Mouse (Mus musculus): ENCODE results near the gene Cd164l2. TPM values are rescaled to one million over a fixed set of nuclear protein-coding genes. Genes with fewer than 3 reads are reported as not detected.

Cd164l2 gene
- polyA plus RNA-seq, 1 experiment, result 21.6 TPM

GRCm38 (mm10) chr4:133195014-133195413, 16.9 kb upstream of the Cd164l2 start:
- no peak for DNase-seq (ENCODE audit: low read depth)

- no peak for DNase-seq (ENCODE audit: low read depth)
Measured at GRCm38 (mm10) chr4:133196136-133196535, 15.8 kb upstream of the Cd164l2 start.

- no peak for DNase-seq (ENCODE audit: low read depth)
Measured at GRCm38 (mm10) chr4:133196852-133197251, 15.1 kb upstream of the Cd164l2 start.

- no peak for DNase-seq (ENCODE audit: low read depth)
Measured at GRCm38 (mm10) chr4:133197355-133197754, 14.6 kb upstream of the Cd164l2 start.

GRCm38 (mm10) chr4:133197801-133198286, 14.1 kb upstream of the Cd164l2 start:
- DNase-seq (ENCODE audit: low read depth), result no peak

DNA sequence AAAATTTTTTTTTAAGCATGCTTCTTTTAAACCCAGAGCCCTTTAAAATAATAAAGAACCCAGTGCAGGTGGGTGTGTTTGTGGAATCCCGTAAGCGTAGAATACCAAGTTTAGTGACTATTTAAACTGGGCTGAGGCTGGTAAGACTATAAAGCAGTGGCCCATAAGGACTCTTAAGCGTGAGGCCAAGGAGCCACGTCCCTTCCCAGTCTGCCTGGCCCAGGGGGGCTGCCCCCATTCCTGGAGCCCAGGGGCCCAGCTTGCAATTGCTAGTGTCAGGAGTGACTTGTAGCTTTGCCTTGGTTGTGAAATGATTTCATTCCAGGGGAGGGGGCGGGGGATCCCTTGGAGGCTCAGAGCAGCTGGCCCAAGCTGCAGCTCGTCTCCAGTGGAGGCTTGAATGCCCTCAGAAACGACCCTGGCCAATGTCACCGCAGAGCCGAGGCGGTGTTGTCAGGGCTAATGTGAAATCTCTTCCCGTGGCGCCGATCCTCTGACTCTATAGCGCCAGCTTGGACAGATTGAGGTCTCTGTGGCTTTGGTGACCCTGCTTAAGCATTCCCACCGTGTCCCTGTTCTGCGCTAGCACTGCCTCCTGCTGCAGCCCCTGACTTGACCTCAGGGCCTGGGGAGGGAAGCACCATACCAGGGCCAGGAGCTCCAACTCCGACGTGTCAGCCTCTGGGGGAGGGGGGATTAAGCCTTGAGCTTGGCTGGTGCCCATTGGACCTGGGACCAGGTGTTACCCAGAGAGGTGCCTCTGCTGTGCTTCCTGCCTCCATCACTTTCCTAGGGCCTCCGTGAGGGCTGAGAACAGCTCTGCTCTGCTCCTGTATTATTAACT, 13.4 kb upstream of the Cd164l2 start:
- DNase-seq (ENCODE audit: low read depth), result no peak

DNA sequence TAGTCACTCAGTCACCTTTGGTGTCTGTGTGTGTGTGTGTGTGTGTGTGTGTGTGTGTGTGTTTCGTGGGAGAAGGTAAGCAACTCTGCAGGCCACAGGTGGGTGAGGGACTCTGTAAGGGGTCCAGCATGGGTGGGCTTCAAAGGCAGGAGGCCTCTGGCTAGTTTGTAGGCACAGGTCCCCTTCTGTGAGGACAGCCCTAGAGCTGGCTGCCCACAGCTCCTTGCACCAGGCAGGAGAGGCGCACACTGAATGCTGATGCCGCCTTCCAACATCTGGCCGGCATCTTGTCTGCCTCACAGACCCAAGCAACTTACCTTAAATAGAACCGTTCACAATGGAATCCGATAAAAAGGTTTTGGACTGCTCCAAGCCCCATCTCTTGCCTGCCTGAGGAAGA, 12.2 kb upstream of the Cd164l2 start:
- no peak for DNase-seq (ENCODE audit: low read depth)

DNA sequence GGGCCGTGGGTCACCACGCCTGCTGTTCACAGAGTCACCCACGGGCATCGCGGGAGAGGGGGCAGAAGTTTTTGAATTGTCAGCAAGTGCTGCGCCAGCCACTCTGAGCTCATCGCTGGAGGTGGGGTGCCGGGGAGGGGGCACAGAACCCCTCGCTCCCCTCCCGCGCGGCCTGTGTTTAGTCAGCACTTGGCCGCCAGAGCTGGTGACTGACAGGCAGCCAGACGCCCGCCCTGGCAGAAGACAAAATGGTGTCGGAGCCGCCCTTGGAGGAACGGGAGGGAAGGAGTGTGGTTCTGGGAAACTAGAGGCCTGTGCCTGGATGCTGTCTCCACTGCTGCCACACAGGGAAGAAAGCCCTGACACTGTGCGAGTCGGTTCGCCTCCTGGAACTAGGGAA, 11.6 kb upstream of the Cd164l2 start:
- DNase-seq (ENCODE audit: low read depth), result no peak

DNA sequence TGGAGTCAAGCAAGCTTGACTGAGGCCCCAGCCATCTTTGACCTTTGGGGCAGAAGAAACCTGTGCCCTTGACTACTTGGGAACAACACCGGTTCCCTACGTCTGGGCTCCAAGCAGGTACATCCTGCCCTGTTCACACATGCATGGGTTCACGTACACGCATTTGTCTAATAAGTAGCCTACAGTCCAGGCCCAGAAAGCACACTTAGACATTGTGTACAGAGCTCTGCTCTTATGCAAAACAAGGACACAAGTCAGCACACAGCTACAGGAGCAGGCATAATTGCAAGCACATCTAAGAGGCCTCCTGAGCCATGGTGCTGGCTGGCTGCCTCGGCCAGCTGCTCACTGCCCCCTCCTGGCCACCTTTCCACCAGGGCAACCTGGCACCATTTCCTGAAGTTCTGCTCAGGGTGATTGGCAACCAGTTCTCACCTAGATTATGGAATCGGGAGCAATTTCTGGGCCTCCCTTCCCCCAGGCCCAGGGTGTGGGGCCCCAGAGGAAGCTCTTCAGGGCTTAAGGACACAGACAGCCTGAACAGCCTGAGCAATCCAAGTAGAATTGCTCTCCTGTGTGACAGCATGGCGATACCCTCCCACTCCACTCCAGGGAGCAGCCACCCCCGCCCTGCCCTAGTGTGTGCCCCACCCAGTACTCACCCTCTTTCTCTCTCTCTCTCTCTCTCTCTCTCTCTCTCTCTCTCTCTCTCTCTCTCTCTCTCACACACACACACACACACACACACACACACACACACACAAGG, 10.7 kb upstream of the Cd164l2 start:
- DNase-seq (ENCODE audit: low read depth), result no peak

DNA sequence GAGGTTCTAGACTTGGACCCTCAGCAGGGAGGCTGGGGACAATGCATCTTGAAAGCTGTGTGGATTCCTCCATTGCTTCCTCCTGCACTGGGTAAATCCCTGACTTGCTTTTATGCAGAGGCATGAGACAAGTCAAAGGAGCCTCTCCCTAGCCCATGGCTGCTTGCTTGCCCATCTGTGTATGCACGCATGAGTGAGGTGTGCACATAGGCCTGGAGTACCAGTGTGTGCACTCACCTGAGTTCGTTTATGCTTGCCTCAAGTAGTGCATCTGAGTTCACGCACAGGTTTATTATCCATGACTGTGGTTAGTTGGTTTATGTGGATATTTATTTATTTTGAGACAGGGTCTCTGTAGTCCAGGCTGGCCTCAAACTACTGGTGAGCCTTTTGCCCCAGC, 9.7 kb upstream of the Cd164l2 start:
- no peak for DNase-seq (ENCODE audit: low read depth)

DNA sequence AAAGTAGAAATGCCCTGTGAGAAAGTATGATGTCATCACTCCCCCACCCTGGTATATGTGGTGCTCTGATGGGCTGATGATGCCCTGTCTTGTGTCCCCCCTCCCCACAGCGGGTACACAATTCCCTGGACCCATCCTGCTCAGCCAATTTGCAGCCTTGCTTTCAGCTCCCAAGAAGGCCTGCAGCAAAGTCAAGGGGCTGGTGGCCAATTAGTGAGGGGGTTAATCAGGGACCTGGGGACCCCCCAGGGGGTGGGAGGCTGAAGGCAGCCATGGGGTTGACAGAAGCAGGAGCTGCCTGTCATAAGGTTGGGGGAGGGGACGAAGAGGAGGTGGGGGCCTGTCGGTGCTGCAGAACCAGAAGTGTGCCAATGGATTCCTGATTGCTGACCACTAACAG, 8.3 kb upstream of the Cd164l2 start:
- DNase-seq (ENCODE audit: low read depth), result no peak

DNA sequence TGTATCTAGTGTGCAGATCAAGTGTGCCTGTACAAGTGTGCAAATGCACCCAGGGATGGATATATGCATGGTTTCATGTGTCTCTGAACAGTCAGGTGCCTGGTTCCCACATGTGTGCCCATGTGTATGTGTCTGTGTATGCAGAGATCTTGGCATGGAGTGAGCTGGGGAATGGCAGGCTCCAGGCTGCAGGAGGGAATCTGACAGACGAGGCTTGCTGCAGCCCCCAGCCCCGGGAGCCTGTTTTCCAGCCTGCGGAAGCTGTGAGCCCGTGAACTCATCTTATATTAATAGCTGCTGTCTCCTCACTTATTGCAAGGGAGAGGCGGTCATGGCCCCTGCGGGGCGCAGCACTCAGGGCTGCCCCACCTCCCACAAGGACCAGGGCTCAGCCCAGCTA, 7.6 kb upstream of the Cd164l2 start:
- DNase-seq (ENCODE audit: low read depth), result no peak

GRCm38 (mm10) chr4:133209366-133209765, 2.6 kb upstream of the Cd164l2 start:
- DNase-seq (ENCODE audit: low read depth), result no peak

DNA sequence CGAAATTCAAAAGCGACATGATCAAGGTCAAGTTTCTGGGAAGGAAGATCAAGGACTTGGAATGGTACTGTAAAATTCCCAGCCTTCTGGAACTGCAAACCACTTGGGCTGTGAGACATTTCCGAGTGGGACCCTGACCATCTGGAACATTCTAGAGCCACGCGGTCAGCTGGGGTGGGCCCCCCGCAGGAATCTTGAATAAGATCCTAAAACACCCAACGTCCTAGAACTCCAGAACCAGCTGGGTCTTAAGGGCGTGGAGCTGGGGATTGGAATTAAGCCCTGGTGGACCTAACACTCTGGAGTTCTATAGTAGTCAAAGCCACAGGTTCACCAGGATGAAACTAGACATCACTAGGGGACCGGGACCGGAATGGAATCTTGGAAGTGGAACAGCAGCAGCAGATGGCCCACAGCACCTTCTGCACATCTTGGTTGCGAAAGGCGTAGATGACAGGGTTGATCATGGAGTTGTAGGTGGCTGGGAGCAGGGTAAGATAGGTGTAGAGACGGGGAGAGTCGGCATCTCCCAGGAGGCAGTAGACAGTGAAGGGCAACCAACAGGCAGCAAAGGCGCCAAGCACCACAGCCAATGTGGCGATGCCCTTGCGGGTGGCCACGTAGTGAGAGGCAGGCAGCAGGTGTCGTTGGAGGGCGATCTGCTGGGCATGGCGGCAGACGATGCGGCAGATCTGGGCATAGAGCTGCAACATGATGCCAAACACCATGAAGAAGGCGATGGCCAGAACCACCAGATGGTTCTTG, 1.7 kb upstream of the Cd164l2 start:
- DNase-seq (ENCODE audit: low read depth), result no peak

DNA sequence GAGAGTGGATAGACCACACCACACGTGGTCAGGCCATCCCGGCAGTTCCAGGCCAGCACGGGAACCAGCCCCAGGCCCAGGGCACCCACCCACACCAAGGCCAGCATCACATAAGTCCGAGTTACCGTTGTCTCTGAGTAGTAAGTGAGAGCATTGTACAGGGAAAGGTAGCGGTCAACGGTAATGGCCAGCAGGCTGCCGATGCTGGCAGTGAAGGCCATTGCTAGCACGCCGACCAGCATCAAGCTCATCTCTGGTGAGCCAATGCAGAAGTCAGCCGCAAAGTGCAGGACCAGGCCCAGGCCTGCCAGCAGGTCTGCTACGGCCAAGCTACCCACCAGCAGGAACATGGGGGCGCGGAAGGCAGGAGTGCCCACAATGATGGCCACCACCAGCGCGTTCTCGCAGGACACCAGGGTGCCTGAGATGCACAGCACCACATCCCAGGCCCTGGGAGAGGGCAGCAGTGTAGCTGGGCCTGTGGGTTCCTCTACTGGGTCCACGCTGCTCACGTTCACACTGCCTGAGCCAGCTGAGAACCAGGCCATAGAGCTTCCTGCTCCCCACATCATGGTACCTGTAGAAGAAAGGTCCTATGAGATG, 1.0 kb upstream of the Cd164l2 start:
- no peak for DNase-seq (ENCODE audit: low read depth)

- no peak for DNase-seq (ENCODE audit: low read depth)
Measured at GRCm38 (mm10) chr4:133212562-133213267, 784 bp downstream of the Cd164l2 start.

DNA sequence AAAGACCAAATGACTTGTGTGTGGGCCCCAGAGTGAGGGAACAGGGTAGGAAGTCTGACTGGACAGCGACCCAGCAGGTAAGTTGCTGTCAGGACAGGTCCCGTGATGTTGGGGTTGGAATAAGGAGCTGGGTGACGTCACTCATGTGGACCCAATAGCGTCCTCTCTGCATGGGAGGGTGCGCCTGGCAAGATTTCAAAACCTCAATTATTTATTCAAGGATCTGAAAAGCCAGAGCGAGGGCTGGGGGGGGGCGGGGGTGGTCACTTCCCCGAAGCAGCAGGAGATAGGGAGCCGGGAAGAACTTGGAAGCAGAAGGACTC, 1.3 kb downstream of the Cd164l2 start:
- DNase-seq (ENCODE audit: low read depth), result no peak

GRCm38 (mm10) chr4:133213661-133214060, 1.7 kb downstream of the Cd164l2 start:
- DNase-seq (ENCODE audit: low read depth), result no peak

DNA sequence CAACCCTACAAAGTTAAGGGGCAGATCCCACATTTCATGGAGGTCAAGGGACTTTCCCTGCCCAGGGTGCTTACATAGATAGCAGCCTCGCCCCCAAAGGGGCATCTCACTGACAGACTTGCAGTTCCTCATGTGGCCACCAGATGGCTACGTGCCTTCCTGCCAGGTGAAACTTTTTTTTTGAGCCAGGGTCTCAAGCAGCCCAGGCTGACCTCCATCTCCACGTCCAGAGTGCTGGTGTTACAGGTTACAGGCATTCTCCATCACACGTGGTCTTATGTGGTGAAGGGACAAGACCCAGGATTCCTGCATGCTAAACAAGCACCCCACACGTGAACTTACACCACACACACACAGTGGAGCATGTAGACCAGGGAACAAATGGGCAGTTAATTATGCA, 5.7 kb downstream of the Cd164l2 start:
- no peak for DNase-seq (ENCODE audit: low read depth)

DNA sequence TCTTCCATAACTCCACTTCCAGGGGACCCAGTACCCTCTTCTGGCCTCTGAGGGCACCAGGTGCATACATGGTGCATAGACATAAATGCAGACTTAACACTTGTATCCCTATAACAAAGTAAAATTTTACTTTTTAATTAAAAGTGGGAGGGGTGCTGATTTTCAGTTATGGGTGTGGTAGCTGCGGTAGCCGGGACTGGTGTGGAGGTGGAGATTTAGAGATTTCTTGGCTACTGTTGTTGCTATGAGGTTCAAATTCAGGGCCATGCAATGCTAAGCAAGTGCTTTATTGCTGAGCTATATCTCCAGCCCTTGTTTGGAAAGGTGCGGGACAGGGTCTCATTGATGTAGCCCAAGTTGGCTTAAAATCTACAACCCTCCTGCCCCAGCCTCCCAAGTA, 6.8 kb downstream of the Cd164l2 start:
- DNase-seq (ENCODE audit: low read depth), result no peak

- DNase-seq (ENCODE audit: low read depth), result no peak
Measured at GRCm38 (mm10) chr4:133220656-133221055, 8.7 kb downstream of the Cd164l2 start.
